In the genomic region with DNA sequence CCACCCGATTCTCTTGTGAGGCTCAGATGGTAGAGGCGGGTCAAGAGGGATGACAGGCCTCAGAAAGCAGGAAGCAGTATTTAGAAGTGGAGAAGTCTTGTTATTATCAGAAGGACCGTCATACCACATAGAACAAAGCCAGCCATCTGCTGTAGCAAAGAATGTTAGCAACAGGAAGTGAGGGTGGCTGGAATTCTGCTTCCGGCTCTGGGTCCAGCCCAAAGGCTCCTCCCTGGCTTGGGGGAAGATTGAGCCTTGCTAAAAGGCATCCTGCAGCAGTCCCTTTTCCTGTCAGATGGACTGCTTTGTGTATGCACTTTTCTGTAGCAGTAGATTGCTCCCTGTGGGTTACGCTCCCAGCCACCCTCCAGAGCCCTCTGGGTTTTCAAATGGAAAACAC, we compare ENCODE assay signal across 9 mouse cellular contexts.
A peak's percentile ranks its signal among the peaks of the same experiment; 100 is the strongest.
DNase-seq lines count a peak whose midpoint lies in the region; ATAC-seq lines count a peak whose summit lies in the region.
"Had no signal": no experiment of that assay in that cellular context is flagged by ENCODE, and none has a peak within 500 bp of the region (broad histone marks: within the 10 kb centered on the region; RNA-seq: fewer than 3 reads in every experiment).

No protein-coding gene starts in this region.

- H3K4me1 ChIP-seq in embryonic facial prominence, embryonic 10.5 days = peaks cover 10% of the 10 kb centered on the region
- peaks cover 3% of the 10 kb centered on the region; the same call in 1 of the 2 replicates for H3K4me1 ChIP-seq in lung, embryonic 15.5 days
- H3K4me1 ChIP-seq in hindbrain, embryonic 11.5 days (replicated peaks; ENCODE audit: control insufficient read depth, insufficient read depth, low read length) = no peaks in the 10 kb centered on the region
- H3K4me1 ChIP-seq: forebrain, embryonic 15.5 days had no signal

- H3K27ac ChIP-seq in embryonic facial prominence, embryonic 10.5 days (replicated peaks) = 0 out of 2 replicates have a peak overlapping the region, but pooled peaks have one; percentile 14
- H3K27ac ChIP-seq in lung, embryonic 15.5 days = peak overlapping the region; percentile 49
- H3K27ac ChIP-seq in hindbrain, embryonic 11.5 days (ENCODE audit: low read depth, low read length) = no peak overlapping the region
- H3K27ac ChIP-seq: forebrain, embryonic 15.5 days had no signal

- no peaks in the 10 kb centered on the region for H3K27me3 ChIP-seq in embryonic facial prominence, embryonic 10.5 days (replicated peaks; ENCODE audit: low read depth, poor library complexity, severe bottlenecking)
- H3K27me3 ChIP-seq in lung, embryonic 15.5 days = no peaks in the 10 kb centered on the region
- H3K27me3 ChIP-seq in hindbrain, embryonic 11.5 days (ENCODE audit: control insufficient read depth, insufficient read depth, low read length) = no peaks in the 10 kb centered on the region
- H3K27me3 ChIP-seq: forebrain, embryonic 15.5 days had no signal

- no peaks in the 10 kb centered on the region for H3K36me3 ChIP-seq in embryonic facial prominence, embryonic 10.5 days (replicated peaks)
- H3K36me3 ChIP-seq in lung, embryonic 15.5 days = no peaks in the 10 kb centered on the region
- no peaks in the 10 kb centered on the region for H3K36me3 ChIP-seq in hindbrain, embryonic 11.5 days (ENCODE audit: control insufficient read depth, insufficient read depth, low read length)
- H3K36me3 ChIP-seq: forebrain, embryonic 15.5 days had no signal

- no peak overlapping the region for H3K4me2 ChIP-seq in lung, embryonic 15.5 days
- H3K4me2 ChIP-seq in hindbrain, embryonic 11.5 days (replicated peaks; ENCODE audit: low read depth, low read length) = no peak overlapping the region
- H3K4me2 ChIP-seq: forebrain, embryonic 15.5 days had no signal

- 70% methylated on average over 5 of the region's 5 CpGs for WGBS in embryonic facial prominence, embryonic 10.5 days
- WGBS in lung, embryonic 15.5 days = 41% methylated on average over 5 of the region's 5 CpGs
- 70% methylated on average over 5 of the region's 5 CpGs for WGBS in hindbrain, embryonic 11.5 days

- no peaks in the 10 kb centered on the region for H3K9me3 ChIP-seq in embryonic facial prominence, embryonic 10.5 days
- no peaks in the 10 kb centered on the region for H3K9me3 ChIP-seq in lung, embryonic 15.5 days
- no peaks in the 10 kb centered on the region for H3K9me3 ChIP-seq in hindbrain, embryonic 11.5 days (ENCODE audit: control insufficient read depth, low read length)
- H3K9me3 ChIP-seq: forebrain, embryonic 15.5 days had no signal

- H3K9ac ChIP-seq in lung, embryonic 15.5 days = no peak overlapping the region
- no peak overlapping the region for H3K9ac ChIP-seq in hindbrain, embryonic 11.5 days (ENCODE audit: low read depth, low read length)
- H3K9ac ChIP-seq: forebrain, embryonic 15.5 days had no signal

- no peak overlapping the region for H3K4me3 ChIP-seq in embryonic facial prominence, embryonic 10.5 days
- H3K4me3 ChIP-seq in lung, embryonic 15.5 days = no peak overlapping the region
- no peak overlapping the region for H3K4me3 ChIP-seq in hindbrain, embryonic 11.5 days (ENCODE audit: low read depth, low read length)
- H3K4me3 ChIP-seq: forebrain, embryonic 15.5 days had no signal

- DNase-seq in adrenal gland, postnatal 14 days = peak; percentile 25
- DNase-seq in adrenal gland, postnatal 25 days = no peak
- no peak for DNase-seq in embryonic facial prominence, embryonic 10.5 days (ENCODE audit: low spot score)
- DNase-seq in heart, postnatal 4 days = peak; percentile 60
- no peak for DNase-seq in cerebellum, adult 8-10 months
- DNase-seq in hindbrain, embryonic 11.5 days (ENCODE audit: low spot score) = no peak
- no peak for DNase-seq in left cerebral cortex, adult 8-10 months (ENCODE audit: low spot score in 2 of 2)

- ATAC-seq in lung, embryonic 15.5 days (ENCODE audit: borderline replicate concordance, extremely low read depth, low FRiP score, low TSS enrichment) = peak; percentile 69
- ATAC-seq in hindbrain, embryonic 11.5 days (ENCODE audit: low FRiP score) = no peak
- ATAC-seq: forebrain, embryonic 15.5 days had no signal

Comparison
In these comparisons a context has a peak if more than half of its experiments do, and no peak if none do; other contexts are left out.
1. DNase-seq: peak in adrenal gland, postnatal 14 days (single experiment) and heart, postnatal 4 days (single experiment); none in adrenal gland, postnatal 25 days (single experiment), embryonic facial prominence, embryonic 10.5 days (single experiment), cerebellum, adult 8-10 months (single experiment), hindbrain, embryonic 11.5 days (single experiment) and left cerebral cortex, adult 8-10 months (0 of 2).